Mouse (Mus musculus) limb, embryonic 10.5 days (tissue): Measurements from ENCODE around the gene Gaa. TPM values are rescaled to one million over a fixed set of nuclear protein-coding genes. Genes with fewer than 3 reads are reported as not detected.
A peak's percentile ranks its signal among the peaks of the same experiment; 100 is the strongest.
"Not testable (repeated sequence)": the region's sequence is repeated elsewhere in the genome, so short reads cannot be mapped to it uniquely, and the experiment has no call there.

Experiments used
- DNase-seq: peaks from one replicate; pipeline ENCODE4 v3.0.0-alpha.2; 2017; ENCODE audit warnings: low spot score
- H3K27ac ChIP-seq: fragments of 300-500 bp; sonication (generic); 2 replicates; pipeline ENCODE4 v1.5.1; 2016; ENCODE audit warnings: mild to moderate bottlenecking
- H3K27me3 ChIP-seq: fragments of 300-500 bp; sonication (generic); 2 replicates; pipeline ENCODE4 v1.6.1; 2016; ENCODE audit warnings: low read depth, mild to moderate bottlenecking; ENCODE audit not compliant: poor library complexity, severe bottlenecking
- H3K36me3 ChIP-seq: fragments of 300-500 bp; sonication (generic); 2 replicates; pipeline ENCODE4 v1.6.1; 2016; ENCODE audit warnings: mild to moderate bottlenecking, moderate library complexity
- H3K4me1 ChIP-seq: fragments of 300-500 bp; sonication (generic); 2 replicates; pipeline ENCODE4 v1.6.1; 2016
- H3K4me3 ChIP-seq: fragments of 300-500 bp; sonication (generic); 2 replicates; pipeline ENCODE4 v1.5.1; 2016; ENCODE audit warnings: mild to moderate bottlenecking, moderate library complexity
- H3K9me3 ChIP-seq: fragments of 300-500 bp; sonication (generic); replicated peaks from 2 replicates; pipeline ENCODE4 v1.6.1; 2016; ENCODE audit warnings: mild to moderate bottlenecking
- WGBS: fragments of 180-500 bp; shearing (Covaris S2); methylation state at CpG from one replicate; pipeline ENCODE4 v1.1.7; 2016; 5-methylcytosine and 5-hydroxymethylcytosine counted together
- polyA plus RNA-seq: library from polyadenylated mRNA; unstranded; fragments of >200 nt; fragmentation: Nextera tagmentation; extraction: Ambion mirVana; gene quantifications from 2 replicates; pipeline ENCODE4 v1.2.1, GENCODE M21; 2016

Gaa gene
- polyA plus RNA-seq, 1 experiment from 2014 or later: 27.8 TPM

DNA sequence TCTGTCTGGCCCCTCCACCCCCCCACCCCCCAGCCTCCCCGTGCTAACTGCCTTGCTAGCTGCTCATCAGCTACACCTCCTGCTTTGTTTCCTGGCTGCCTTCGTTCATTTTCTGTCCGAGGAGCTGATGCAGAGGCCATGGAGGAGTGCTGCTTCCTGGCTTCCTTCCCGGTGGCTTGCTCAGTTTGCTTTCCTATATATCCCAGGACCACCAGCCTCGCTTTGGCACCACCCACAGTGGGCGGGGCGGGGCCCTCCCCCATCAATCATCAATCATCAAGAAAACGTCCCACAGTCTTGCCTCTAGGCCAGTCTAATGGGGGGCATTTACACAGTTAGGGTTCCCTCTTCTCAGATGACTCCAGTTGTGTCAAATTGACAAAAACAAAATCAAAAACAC, 31.3 kb upstream of the Gaa start:
- no peak overlapping the region for H3K4me3 ChIP-seq
- DNase-seq: no peak
- H3K27ac ChIP-seq: peak overlapping the region; percentile 63
- H3K9me3 ChIP-seq: no peaks in the 10 kb centered on the region
- WGBS: 42% methylated on average over 8 of the region's 8 CpGs
- peaks cover 28% of the 10 kb centered on the region for H3K4me1 ChIP-seq
- H3K36me3 ChIP-seq: peaks cover 34% of the 10 kb centered on the region
- no peaks in the 10 kb centered on the region for H3K27me3 ChIP-seq

DNA sequence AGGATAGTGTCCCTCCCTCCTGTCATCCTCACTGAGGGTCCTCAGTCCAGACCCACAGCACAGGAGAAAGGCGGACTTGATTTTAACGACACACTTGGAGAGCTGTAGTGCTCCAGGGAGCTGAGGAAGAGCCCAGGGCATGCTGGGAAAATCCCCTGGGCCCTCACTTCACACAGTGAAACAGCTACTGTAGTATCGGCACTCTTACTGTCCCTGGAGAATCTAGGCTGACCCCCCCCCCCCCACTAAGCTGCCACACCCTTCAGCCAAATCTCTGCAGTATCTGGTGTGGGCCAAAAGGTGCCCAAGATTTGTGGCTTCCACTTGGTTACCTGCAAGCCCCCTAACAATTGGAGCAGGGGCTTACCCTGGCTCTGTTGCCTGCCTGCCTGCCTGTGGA, 30.7 kb upstream of the Gaa start:
- Histone ChIP-seq H3K4me3 (no peak overlapping the region), H3K9me3 (no peaks in the 10 kb centered on the region), H3K4me1 (peaks cover 28% of the 10 kb centered on the region), H3K36me3 (peaks cover 34% of the 10 kb centered on the region), H3K27me3 (no peaks in the 10 kb centered on the region), H3K27ac (no peak overlapping the region)
- WGBS: 61% methylated on average over 3 of the region's 3 CpGs
- DNase-seq: no peak

DNA sequence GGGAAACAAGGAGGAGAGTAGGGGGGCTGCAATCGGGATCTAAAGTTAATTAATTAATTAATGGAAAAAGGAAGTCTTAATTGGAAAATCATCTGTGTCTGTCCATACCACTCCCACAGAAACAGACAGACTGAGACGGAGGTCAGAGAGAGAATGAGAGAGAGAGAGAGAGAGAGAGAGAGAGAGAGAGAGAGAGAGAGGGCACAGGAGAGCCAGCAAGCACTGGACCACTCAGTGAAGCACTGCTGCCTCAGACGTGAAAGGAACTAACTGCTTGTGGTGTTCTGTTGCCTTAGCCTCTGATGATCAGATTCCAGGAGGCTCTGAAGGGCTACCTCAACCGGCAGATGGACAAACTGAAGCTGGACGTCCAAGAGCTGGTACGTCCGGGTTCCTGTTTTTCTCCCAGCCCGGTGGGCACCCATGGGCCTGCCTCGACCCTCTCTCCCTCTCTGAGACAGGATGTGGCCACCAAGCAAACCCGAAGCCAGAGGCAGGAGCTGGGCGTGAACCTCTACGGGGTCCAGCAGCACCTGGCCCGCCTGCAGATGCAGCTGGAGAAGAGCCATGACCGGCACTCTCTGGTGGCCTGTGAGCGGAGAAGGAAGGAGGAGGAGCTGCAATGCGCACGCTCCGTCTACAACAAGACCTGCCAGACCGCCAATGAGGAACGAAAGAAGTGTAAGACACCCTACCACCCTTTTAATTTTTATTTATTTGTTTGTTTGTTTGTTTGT, 30.0 kb upstream of the Gaa start:
- Histone ChIP-seq H3K27ac (peak overlapping the region; percentile 48), H3K27me3 (no peaks in the 10 kb centered on the region), H3K9me3 (no peaks in the 10 kb centered on the region), H3K4me1 (peaks cover 28% of the 10 kb centered on the region), H3K36me3 (peaks cover 34% of the 10 kb centered on the region), H3K4me3 (peak overlapping the region; percentile 37)
- DNase-seq: peak; percentile 54
- 30% methylated on average over 20 of the region's 20 CpGs for WGBS

DNA sequence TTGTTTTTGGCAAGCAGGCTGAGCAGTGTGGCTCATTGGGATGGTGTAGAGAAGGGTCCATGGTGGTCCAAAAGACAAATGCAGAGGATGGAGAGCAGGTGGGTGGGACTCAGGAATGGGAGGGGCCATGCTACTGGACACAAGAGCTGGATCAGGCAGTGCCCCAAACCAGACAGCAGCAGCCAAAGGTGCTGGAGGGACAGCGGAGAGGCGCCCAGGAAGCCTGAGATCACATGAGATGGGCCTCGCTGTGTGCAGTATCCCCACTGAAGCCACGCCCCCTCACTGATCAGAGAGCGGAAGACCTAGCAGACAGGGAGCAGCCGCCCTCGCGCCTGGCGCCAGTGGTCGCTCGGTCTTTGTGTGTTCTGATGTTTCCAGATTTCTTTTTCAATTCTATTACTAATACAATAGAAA, 29.4 kb upstream of the Gaa start:
- Histone ChIP-seq H3K4me1 (peaks cover 28% of the 10 kb centered on the region), H3K4me3 (peak overlapping the region; percentile 37), H3K27ac (peak overlapping the region; percentile 48), H3K9me3 (no peaks in the 10 kb centered on the region), H3K36me3 (peaks cover 38% of the 10 kb centered on the region), H3K27me3 (no peaks in the 10 kb centered on the region)
- peak; percentile 53 for DNase-seq
- 12% methylated on average over 11 of the region's 11 CpGs for WGBS

DNA sequence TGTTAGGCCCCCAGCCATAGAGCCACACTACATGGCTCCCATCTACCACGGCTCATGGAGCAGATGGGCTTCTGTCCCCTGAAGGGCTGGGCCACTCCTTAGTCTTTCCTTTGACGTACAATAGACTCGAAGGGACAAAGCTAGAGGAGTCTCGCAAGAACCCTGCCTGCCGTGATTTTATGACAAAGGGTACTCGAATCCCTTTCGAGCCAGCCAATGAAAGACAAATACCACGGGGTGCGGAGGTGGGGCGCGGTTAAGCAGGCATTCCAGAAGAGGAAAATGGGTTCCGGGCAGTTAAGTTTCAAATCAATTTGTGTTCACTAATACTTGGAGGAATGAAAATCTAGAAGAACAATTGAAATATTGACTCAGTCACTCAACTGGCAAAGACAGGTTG, 28.2 kb upstream of the Gaa start:
- no peaks in the 10 kb centered on the region for H3K9me3 ChIP-seq
- peaks cover 37% of the 10 kb centered on the region for H3K36me3 ChIP-seq
- H3K4me1 ChIP-seq: peaks cover 28% of the 10 kb centered on the region
- H3K27ac ChIP-seq: no peak overlapping the region
- H3K27me3 ChIP-seq: no peaks in the 10 kb centered on the region
- WGBS: 95% methylated on average over 12 of the region's 12 CpGs
- no peak overlapping the region for H3K4me3 ChIP-seq
- DNase-seq: no peak

DNA sequence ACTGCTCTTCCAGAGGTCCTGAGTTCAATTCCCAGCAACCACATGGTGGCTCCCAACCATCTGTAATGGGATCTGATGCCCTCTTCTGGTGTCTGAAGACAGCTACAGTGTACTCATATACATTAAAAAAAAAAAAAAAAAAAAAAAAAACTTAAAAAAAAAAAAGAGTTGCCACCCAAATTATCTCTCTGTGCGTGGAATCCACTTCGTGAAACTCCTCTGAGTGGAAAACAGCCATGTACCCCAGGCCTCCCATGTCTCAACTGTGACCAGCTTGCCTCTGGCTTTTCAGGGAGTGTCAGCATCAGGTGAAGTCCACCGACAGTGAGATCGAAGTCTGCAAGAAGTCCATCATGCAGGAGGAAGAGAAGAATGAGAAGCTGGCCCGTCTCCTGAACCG, 22.1 kb upstream of the Gaa start:
- 0 out of 2 replicates have a peak overlapping the region, but pooled peaks have one; percentile 1 for H3K27ac ChIP-seq
- 92% methylated on average over 6 of the region's 6 CpGs for WGBS
- not testable (repeated sequence) for H3K4me3 ChIP-seq, DNase-seq, H3K9me3 ChIP-seq, H3K27me3 ChIP-seq
- H3K36me3 ChIP-seq: peaks cover 12% of the 10 kb centered on the region; the same call in 1 of the 2 replicates
- peaks cover 11% of the 10 kb centered on the region for H3K4me1 ChIP-seq

DNA sequence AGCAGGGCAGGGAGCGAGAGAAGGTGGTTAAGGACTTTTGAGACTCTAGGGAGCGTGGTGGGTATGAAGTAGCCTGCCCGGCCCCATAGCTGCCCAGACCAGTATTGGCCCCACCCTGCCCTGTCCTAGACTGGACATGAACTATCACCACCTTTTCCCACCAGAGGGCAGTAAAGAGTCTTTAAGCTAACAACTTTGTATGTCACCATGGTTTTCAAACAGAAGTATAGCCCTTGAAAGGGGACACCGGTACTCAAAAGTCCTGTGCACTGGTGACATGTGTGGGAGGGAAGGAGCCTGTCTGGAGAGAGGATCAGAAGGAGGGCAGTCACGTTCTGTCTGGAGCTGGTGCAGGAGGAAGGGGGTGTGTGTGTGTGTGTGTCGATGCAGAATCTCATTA, 18.7 kb upstream of the Gaa start:
- Histone ChIP-seq H3K4me3 (no peak overlapping the region), H3K4me1 (peaks cover 41% of the 10 kb centered on the region), H3K9me3 (no peaks in the 10 kb centered on the region), H3K27me3 (peaks cover 8% of the 10 kb centered on the region), H3K27ac (peak overlapping the region; percentile 62), H3K36me3 (0 out of 2 replicates have a peak, but pooled peaks cover 4% of the 10 kb centered on the region)
- 28% methylated on average over 6 of the region's 6 CpGs for WGBS
- peak; percentile 67 for DNase-seq

DNA sequence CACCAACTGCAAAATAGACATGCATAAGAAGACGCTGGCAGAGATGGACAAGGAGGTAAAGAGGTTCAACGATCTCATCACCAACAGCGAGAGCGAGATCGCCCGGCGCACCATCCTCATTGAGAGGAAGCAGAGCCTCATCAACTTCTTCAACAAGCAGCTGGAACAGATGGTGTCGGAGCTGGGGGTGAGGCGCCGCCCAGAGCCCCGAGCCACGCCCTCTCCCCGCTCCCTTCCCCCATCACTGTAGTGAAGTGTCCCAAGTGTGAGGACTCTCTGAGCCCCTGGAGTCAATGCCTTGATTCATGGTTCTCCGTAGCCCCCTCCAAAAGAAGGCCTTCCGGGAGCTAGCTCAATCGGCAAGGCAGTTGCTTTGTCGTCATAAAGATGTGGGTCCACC, 16.7 kb upstream of the Gaa start:
- 31% methylated on average over 17 of the region's 17 CpGs for whole genome bisulfite sequencing
- H3K4me3 ChIP-seq: no peak overlapping the region
- H3K9me3 ChIP-seq: no peaks in the 10 kb centered on the region
- no peaks in the 10 kb centered on the region for H3K36me3 ChIP-seq
- peaks cover 8% of the 10 kb centered on the region for H3K27me3 ChIP-seq
- peak; percentile 43 for DNase-seq
- H3K4me1 ChIP-seq: peaks cover 41% of the 10 kb centered on the region
- H3K27ac ChIP-seq: peak overlapping the region; percentile 37; the same call in 1 of the 2 replicates

DNA sequence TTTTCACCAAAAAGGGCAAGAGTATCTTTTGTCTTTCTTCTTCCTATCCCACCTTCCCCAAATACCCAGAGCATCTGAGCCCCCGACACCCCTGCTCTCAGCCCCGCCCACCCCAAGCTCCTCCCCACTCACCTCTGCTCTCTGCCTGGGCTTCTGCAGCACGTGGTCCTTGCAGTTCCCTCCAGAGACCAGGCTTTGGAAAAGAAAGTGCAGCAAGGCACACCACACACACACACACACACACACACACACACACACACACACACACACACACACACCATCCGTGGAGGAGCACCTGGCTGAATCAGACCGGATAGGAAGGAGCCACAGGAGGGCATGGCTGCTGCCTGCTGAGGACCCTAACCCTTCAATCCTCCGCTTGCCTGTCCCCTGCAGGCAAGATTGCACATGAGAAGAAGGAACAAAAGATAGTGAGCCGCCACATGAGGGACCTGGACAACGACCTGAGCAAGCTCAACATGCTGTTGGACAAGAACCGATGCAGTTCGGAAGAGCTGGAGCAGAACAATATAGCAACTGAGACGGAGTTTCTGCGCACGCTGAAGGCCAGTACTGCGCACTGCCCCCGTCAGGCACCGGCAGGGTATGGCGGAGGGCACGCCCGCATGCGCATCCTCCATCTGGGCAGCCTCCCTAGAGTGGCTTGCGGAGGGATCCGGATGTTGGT, 14.7 kb upstream of the Gaa start:
- peaks cover 8% of the 10 kb centered on the region for H3K27me3 ChIP-seq
- peak overlapping the region; percentile 77 for H3K27ac ChIP-seq
- H3K36me3 ChIP-seq: no peaks in the 10 kb centered on the region
- DNase-seq: peak; percentile 76
- H3K4me3 ChIP-seq: peak overlapping the region; percentile 44
- peaks cover 56% of the 10 kb centered on the region for H3K4me1 ChIP-seq
- 8% methylated on average over 22 of the region's 22 CpGs for WGBS
- no peaks in the 10 kb centered on the region for H3K9me3 ChIP-seq

DNA sequence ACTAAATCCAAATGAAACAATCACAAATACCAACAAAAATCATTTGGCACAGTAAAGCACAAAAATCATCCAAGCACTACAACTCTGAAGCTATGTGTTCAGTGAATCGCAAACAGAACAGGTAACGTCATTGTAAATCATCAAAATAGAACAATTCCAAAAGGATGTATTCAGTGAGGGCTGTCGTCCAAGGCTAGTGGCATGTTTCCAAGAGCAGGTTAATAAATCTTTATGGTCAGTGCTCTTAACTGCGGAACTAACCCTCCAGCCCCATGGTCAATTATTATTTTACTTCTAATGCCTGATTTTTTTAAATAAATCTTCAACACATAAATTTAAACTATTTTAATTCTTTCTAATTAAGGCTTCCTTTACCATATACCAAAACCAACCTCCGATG, 11.1 kb upstream of the Gaa start:
- peaks cover 50% of the 10 kb centered on the region for H3K4me1 ChIP-seq
- H3K27ac ChIP-seq, H3K4me3 ChIP-seq, H3K36me3 ChIP-seq, DNase-seq, H3K27me3 ChIP-seq, H3K9me3 ChIP-seq: not testable (repeated sequence)
- 84% methylated on average over 5 of the region's 5 CpGs for WGBS

DNA sequence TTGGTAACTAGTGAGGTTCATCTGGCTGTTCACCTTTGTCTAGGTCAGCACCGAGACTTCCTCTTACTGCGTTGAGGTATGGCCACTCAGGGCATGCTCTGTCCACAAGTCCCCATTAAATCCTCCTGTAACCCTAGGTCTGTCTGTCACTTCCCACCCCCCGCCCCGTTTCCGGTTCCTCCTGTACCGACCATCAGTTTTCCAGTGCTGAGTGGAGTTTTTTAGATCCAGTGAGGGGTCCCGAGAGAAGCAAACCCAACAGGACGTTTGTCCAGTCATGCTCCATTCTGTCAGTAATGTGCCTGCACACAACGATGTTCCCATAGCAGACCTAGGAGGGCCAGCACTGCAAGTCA, 9.5 kb upstream of the Gaa start:
- WGBS: 65% methylated on average over 9 of the region's 9 CpGs
- peak overlapping the region; percentile 37 for H3K4me3 ChIP-seq
- H3K36me3 ChIP-seq: peaks cover 6% of the 10 kb centered on the region; the same call in 1 of the 2 replicates
- peak overlapping the region; percentile 75 for H3K27ac ChIP-seq
- no peaks in the 10 kb centered on the region for H3K9me3 ChIP-seq
- no peak for DNase-seq
- H3K4me1 ChIP-seq: peaks cover 34% of the 10 kb centered on the region
- H3K27me3 ChIP-seq: no peaks in the 10 kb centered on the region

DNA sequence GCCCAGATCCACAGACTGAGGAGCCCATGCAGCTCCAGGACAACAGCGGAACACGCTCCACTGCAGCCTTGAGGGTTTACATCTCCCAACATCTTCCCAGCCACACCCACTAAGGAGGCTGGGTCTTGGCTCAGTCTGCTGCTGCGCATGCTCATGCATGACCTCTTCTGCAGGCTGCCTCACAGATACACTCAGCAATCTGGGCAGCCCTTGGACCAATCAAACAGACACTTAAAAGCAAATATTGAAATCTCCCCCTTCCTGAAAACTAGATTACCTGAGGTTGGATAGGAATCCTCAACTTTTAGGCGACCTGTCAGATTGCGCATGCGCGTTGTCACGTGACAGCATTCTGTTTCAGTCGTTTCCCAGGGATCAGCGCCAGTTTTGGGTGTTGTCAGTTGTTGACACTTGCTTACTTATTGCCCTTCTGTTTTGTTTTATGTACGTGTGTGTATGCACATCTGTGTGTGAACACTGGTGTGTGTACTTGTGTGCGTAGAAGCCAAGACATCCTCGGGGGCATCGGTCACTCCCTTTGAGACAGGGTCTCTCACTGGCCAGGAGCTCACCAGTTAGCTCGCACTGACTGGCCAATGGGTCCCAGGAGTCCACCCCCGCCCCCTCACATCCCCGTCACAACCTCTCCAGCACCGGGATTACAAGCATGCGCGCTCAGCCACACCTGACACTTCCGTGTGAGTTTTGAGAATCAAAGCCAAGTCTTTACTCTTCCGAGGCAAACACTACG, 8.9 kb upstream of the Gaa start:
- no peaks in the 10 kb centered on the region for H3K27me3 ChIP-seq
- peak overlapping the region; percentile 75 for H3K27ac ChIP-seq
- WGBS: 61% methylated on average over 23 of the region's 23 CpGs
- peak overlapping the region; percentile 37 for H3K4me3 ChIP-seq
- DNase-seq: peak; percentile 36
- H3K9me3 ChIP-seq: no peaks in the 10 kb centered on the region
- peaks cover 6% of the 10 kb centered on the region; the same call in 1 of the 2 replicates for H3K36me3 ChIP-seq
- peaks cover 28% of the 10 kb centered on the region for H3K4me1 ChIP-seq

DNA sequence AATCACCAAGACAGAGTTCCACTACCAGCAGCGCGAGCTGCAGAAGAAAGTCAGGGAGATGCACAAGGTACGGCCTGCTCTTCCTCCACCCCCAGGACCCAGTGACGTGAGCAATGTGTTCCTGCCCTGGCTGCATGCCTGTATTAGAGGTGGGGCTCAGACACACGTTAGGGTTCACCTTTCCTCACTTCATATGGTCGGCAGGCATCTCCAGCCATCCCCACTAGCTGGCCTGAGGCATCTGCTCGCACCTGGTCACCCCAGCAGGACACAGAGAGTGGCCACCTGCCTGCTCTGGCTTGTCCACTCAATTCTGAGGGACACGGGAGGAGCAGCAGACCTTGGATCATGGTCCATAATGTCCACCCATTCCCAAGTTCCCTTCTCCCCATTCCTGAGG, 7.7 kb upstream of the Gaa start:
- WGBS: 90% methylated on average over 8 of the region's 8 CpGs
- Histone ChIP-seq H3K4me1 (peaks cover 28% of the 10 kb centered on the region), H3K36me3 (peaks cover 6% of the 10 kb centered on the region; the same call in 1 of the 2 replicates), H3K4me3 (no peak overlapping the region), H3K9me3 (no peaks in the 10 kb centered on the region), H3K27ac (no peak overlapping the region), H3K27me3 (no peaks in the 10 kb centered on the region)
- no peak for DNase-seq
